Mouse (Mus musculus): ENCODE results near the gene Mrtfb. TPM values are rescaled to one million over a fixed set of nuclear protein-coding genes. Genes with fewer than 3 reads are reported as not detected.
A peak's percentile ranks its signal among the peaks of the same experiment; 100 is the strongest.

The Mrtfb gene
- polyA plus RNA-seq, 1 experiment from 2014 or later, result 19.8 TPM

GRCm38 (mm10) chr16:13221475-13221874 lies 34.8 kb upstream of the Mrtfb start:
- Histone ChIP-seq H3K4me1 (replicated peaks; ENCODE audit: insufficient read depth, low read length) (no peaks in the 10 kb centered on the region), H3K4me2 (ENCODE audit: low read length) (no peak overlapping the region), H3K27me3 (ENCODE audit: insufficient read depth, low read length) (no peaks in the 10 kb centered on the region), H3K4me3 (replicated peaks; ENCODE audit: low read depth, low read length) (no peak overlapping the region), H3K9ac (ENCODE audit: low read depth, low read length) (no peak overlapping the region), H3K27ac (no peak overlapping the region), H3K36me3 (ENCODE audit: insufficient read depth, low read length) (no peaks in the 10 kb centered on the region), H3K9me3 (replicated peaks; ENCODE audit: low read length) (no peaks in the 10 kb centered on the region)
- DNase-seq (ENCODE audit: low spot score) (no peak), ATAC-seq (replicated peaks; ENCODE audit: low FRiP score, low read depth) (no peak)
- 69% methylated on average over 1 of the region's 1 CpGs for WGBS
- no peak for TF ChIP-seq CTCF (IDR thresholded peaks at IDR 0.05; ENCODE audit: low read depth)

- H3K36me3 ChIP-seq (ENCODE audit: insufficient read depth, low read length), result no peaks in the 10 kb centered on the region
- TF ChIP-seq CTCF (IDR thresholded peaks at IDR 0.05; ENCODE audit: low read depth), result no peak
- H3K4me1 ChIP-seq (replicated peaks; ENCODE audit: insufficient read depth, low read length), result 0 out of 2 replicates have a peak, but pooled peaks cover 5% of the 10 kb centered on the region
- H3K9me3 ChIP-seq (replicated peaks; ENCODE audit: low read length), result no peaks in the 10 kb centered on the region
- H3K9ac ChIP-seq (ENCODE audit: low read depth, low read length), result no peak overlapping the region
- DNase-seq (ENCODE audit: low spot score) (no peak), ATAC-seq (replicated peaks; ENCODE audit: low FRiP score, low read depth) (no peak)
- no peaks in the 10 kb centered on the region for H3K27me3 ChIP-seq (ENCODE audit: insufficient read depth, low read length)
- WGBS, result 85% methylated on average over 7 of the region's 7 CpGs
- no peak overlapping the region; the same call in 1 of the 2 replicates for H3K27ac ChIP-seq
- H3K4me3 ChIP-seq (replicated peaks; ENCODE audit: low read depth, low read length), result no peak overlapping the region
- H3K4me2 ChIP-seq (ENCODE audit: low read length), result no peak overlapping the region
These were observed 24.2 kb upstream of the Mrtfb start for GRCm38 (mm10) chr16:13232043-13232442.

- WGBS, result 31% methylated on average over 14 of the region's 14 CpGs
- Histone ChIP-seq H3K27me3 (ENCODE audit: insufficient read depth, low read length) (no peaks in the 10 kb centered on the region), H3K4me1 (replicated peaks; ENCODE audit: insufficient read depth, low read length) (0 out of 2 replicates have a peak, but pooled peaks cover 5% of the 10 kb centered on the region), H3K4me3 (replicated peaks; ENCODE audit: low read depth, low read length) (no peak overlapping the region), H3K27ac (peak overlapping the region; percentile 77), H3K36me3 (ENCODE audit: insufficient read depth, low read length) (no peaks in the 10 kb centered on the region), H3K4me2 (ENCODE audit: low read length) (no peak overlapping the region), H3K9ac (ENCODE audit: low read depth, low read length) (no peak overlapping the region), H3K9me3 (replicated peaks; ENCODE audit: low read length) (no peaks in the 10 kb centered on the region)
- ATAC-seq (replicated peaks; ENCODE audit: low FRiP score, low read depth) (peak; percentile 43; the same call in 1 of the 2 replicates), DNase-seq (ENCODE audit: low spot score) (peak; percentile 67)
- TF ChIP-seq CTCF (IDR thresholded peaks at IDR 0.05; ENCODE audit: low read depth), result no peak
These were observed 23.1 kb upstream of the Mrtfb start for GRCm38 (mm10) chr16:13232912-13233802.

GRCm38 (mm10) chr16:13239039-13239438 lies 17.2 kb upstream of the Mrtfb start:
- ATAC-seq (replicated peaks; ENCODE audit: low FRiP score, low read depth) (no peak), DNase-seq (ENCODE audit: low spot score) (no peak)
- Histone ChIP-seq H3K4me2 (ENCODE audit: low read length) (no peak overlapping the region), H3K27ac (no peak overlapping the region), H3K36me3 (ENCODE audit: insufficient read depth, low read length) (no peaks in the 10 kb centered on the region), H3K27me3 (ENCODE audit: insufficient read depth, low read length) (no peaks in the 10 kb centered on the region), H3K4me1 (replicated peaks; ENCODE audit: insufficient read depth, low read length) (no peaks in the 10 kb centered on the region), H3K4me3 (replicated peaks; ENCODE audit: low read depth, low read length) (no peak overlapping the region), H3K9me3 (replicated peaks; ENCODE audit: low read length) (no peaks in the 10 kb centered on the region), H3K9ac (ENCODE audit: low read depth, low read length) (no peak overlapping the region)
- TF ChIP-seq CTCF (IDR thresholded peaks at IDR 0.05; ENCODE audit: low read depth), result no peak
- WGBS, result 79% methylated on average over 4 of the region's 4 CpGs

- H3K4me3 ChIP-seq (replicated peaks; ENCODE audit: low read depth, low read length), result no peak overlapping the region
- no peaks in the 10 kb centered on the region for H3K9me3 ChIP-seq (replicated peaks; ENCODE audit: low read length)
- H3K9ac ChIP-seq (ENCODE audit: low read depth, low read length), result no peak overlapping the region
- DNase-seq (ENCODE audit: low spot score) (no peak), ATAC-seq (replicated peaks; ENCODE audit: low FRiP score, low read depth) (no peak)
- no peaks in the 10 kb centered on the region for H3K4me1 ChIP-seq (replicated peaks; ENCODE audit: insufficient read depth, low read length)
- 56% methylated on average over 2 of the region's 2 CpGs for WGBS
- H3K36me3 ChIP-seq (ENCODE audit: insufficient read depth, low read length), result no peaks in the 10 kb centered on the region
- no peak overlapping the region for H3K4me2 ChIP-seq (ENCODE audit: low read length)
- no peak overlapping the region for H3K27ac ChIP-seq
- H3K27me3 ChIP-seq (ENCODE audit: insufficient read depth, low read length), result no peaks in the 10 kb centered on the region
- TF ChIP-seq CTCF (IDR thresholded peaks at IDR 0.05; ENCODE audit: low read depth), result no peak
These were observed 16.7 kb upstream of the Mrtfb start for GRCm38 (mm10) chr16:13239544-13239943.

GRCm38 (mm10) chr16:13240326-13240725 lies 16.0 kb upstream of the Mrtfb start:
- Histone ChIP-seq H3K4me1 (replicated peaks; ENCODE audit: insufficient read depth, low read length) (no peaks in the 10 kb centered on the region), H3K27ac (no peak overlapping the region), H3K27me3 (ENCODE audit: insufficient read depth, low read length) (no peaks in the 10 kb centered on the region), H3K9me3 (replicated peaks; ENCODE audit: low read length) (no peaks in the 10 kb centered on the region), H3K4me2 (ENCODE audit: low read length) (no peak overlapping the region), H3K4me3 (replicated peaks; ENCODE audit: low read depth, low read length) (no peak overlapping the region), H3K9ac (ENCODE audit: low read depth, low read length) (no peak overlapping the region), H3K36me3 (ENCODE audit: insufficient read depth, low read length) (no peaks in the 10 kb centered on the region)
- 75% methylated on average over 7 of the region's 7 CpGs for WGBS
- ATAC-seq (replicated peaks; ENCODE audit: low FRiP score, low read depth) (no peak), DNase-seq (ENCODE audit: low spot score) (no peak)
- TF ChIP-seq CTCF (IDR thresholded peaks at IDR 0.05; ENCODE audit: low read depth), result no peak

Measured in kidney, postnatal 0 days (tissue).